Mouse (Mus musculus): ENCODE measurements around the gene Rab11fip3. TPM values are rescaled to one million over a fixed set of nuclear protein-coding genes. Genes with fewer than 3 reads are reported as not detected.

Rab11fip3 gene
- polyA plus RNA-seq, 1 experiment, result 82.9 TPM

DNA sequence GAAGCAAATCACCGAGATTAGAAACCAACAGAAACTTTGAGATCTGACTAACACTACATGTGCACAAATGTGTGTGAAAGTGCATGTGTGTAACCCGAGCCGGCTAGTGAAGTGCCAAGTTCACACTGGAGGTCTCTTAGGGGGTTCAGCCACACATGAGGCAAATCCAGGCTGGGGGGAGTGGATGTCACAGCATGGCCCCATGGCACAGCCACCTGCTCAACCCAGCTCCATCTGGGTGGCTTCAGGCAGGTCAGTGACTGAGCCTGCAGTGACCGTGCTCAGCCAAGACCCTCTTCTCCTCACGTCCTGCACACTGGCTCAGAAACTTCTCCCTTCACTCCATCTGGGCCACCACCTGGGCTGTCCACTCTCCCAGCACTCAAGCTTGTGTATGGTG, 119.4 kb downstream of the Rab11fip3 start:
- H3K27ac ChIP-seq (ENCODE audit: insufficient read depth, low read length), result peak overlapping the region; percentile 15
- peak overlapping the region; percentile 44 for H3K4me3 ChIP-seq (replicated peaks; ENCODE audit: insufficient read depth, low read depth, low read length)
- no peak for TF ChIP-seq CTCF (IDR thresholded peaks at IDR 0.05; ENCODE audit: borderline replicate concordance, insufficient read depth, low read depth, low read length)
- no peak for TF ChIP-seq POLR2A (IDR thresholded peaks at IDR 0.05; ENCODE audit: borderline replicate concordance, insufficient read depth, low read length)
- WGBS, result 17% methylated on average over 5 of the region's 5 CpGs
- peaks cover 34% of the 10 kb centered on the region for H3K4me1 ChIP-seq (ENCODE audit: control insufficient read depth, insufficient read depth, low read length)
- H3K27me3 ChIP-seq (ENCODE audit: control insufficient read depth, insufficient read depth, low read length), result no peaks in the 10 kb centered on the region
- DNase-seq, result no peak

GRCm38 (mm10) chr17:25948051-25948450, 121.3 kb downstream of the Rab11fip3 start:
- DNase-seq, result no peak
- TF ChIP-seq CTCF (IDR thresholded peaks at IDR 0.05; ENCODE audit: borderline replicate concordance, insufficient read depth, low read depth, low read length) (no peak), POLR2A (IDR thresholded peaks at IDR 0.05; ENCODE audit: borderline replicate concordance, insufficient read depth, low read length) (no peak)
- Histone ChIP-seq H3K4me3 (replicated peaks; ENCODE audit: insufficient read depth, low read depth, low read length) (no peak overlapping the region), H3K27me3 (ENCODE audit: control insufficient read depth, insufficient read depth, low read length) (no peaks in the 10 kb centered on the region), H3K27ac (ENCODE audit: insufficient read depth, low read length) (no peak overlapping the region), H3K4me1 (ENCODE audit: control insufficient read depth, insufficient read depth, low read length) (peaks cover 21% of the 10 kb centered on the region)
- 17% methylated on average over 8 of the region's 8 CpGs for WGBS

DNA sequence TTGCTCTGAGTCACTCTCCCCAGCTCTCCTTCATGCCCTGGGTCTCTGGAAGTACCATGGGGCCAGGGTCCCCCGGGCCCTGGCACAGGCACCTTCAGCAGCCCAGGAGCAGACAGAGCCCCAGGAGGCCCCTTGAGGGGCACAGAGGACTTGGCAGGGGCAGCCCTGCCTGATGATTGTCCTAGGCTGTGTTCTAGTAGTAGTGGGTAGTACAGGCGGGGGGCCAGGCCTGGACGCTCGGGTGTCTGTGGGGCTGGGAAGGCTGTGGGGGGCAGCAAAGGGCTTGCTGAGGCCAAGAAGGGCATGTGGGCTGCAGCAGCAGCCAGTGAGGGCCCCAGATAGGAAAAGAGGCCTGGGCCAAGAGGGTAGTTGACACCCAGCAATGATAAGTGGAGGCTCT, 121.8 kb downstream of the Rab11fip3 start:
- 52% methylated on average over 4 of the region's 4 CpGs for WGBS
- H3K4me1 ChIP-seq (ENCODE audit: control insufficient read depth, insufficient read depth, low read length), result peaks cover 17% of the 10 kb centered on the region
- no peak overlapping the region for H3K4me3 ChIP-seq (replicated peaks; ENCODE audit: insufficient read depth, low read depth, low read length)
- no peak for DNase-seq
- H3K27ac ChIP-seq (ENCODE audit: insufficient read depth, low read length), result no peak overlapping the region
- TF ChIP-seq CTCF (IDR thresholded peaks at IDR 0.05; ENCODE audit: borderline replicate concordance, insufficient read depth, low read depth, low read length) (no peak), POLR2A (IDR thresholded peaks at IDR 0.05; ENCODE audit: borderline replicate concordance, insufficient read depth, low read length) (no peak)
- H3K27me3 ChIP-seq (ENCODE audit: control insufficient read depth, insufficient read depth, low read length), result no peaks in the 10 kb centered on the region

DNA sequence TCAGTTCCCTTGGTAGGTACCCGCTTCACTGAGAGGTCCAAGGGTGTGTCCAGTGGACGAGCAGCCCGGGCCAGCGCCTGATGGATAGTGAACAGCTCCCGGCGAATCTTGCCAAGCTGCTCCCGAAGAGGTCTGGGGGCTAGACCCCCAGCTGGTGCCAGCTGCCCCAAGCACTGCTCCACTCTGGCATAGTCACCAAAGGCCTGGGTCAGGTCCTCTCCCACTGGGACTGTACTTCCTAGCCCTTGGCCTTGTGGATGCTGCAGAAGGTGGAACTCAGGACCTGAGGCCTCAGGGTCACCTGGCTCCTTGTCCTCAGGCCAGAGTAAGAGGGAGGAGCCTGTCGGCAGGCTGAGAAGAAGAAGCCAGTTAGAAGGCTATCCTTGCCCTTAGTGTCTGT, 122.5 kb downstream of the Rab11fip3 start:
- DNase-seq, result no peak
- no peaks in the 10 kb centered on the region for H3K27me3 ChIP-seq (ENCODE audit: control insufficient read depth, insufficient read depth, low read length)
- H3K4me3 ChIP-seq (replicated peaks; ENCODE audit: insufficient read depth, low read depth, low read length), result no peak overlapping the region
- TF ChIP-seq CTCF (IDR thresholded peaks at IDR 0.05; ENCODE audit: borderline replicate concordance, insufficient read depth, low read depth, low read length), result no peak
- H3K27ac ChIP-seq (ENCODE audit: insufficient read depth, low read length), result no peak overlapping the region
- H3K4me1 ChIP-seq (ENCODE audit: control insufficient read depth, insufficient read depth, low read length), result peaks cover 12% of the 10 kb centered on the region
- WGBS, result 60% methylated on average over 8 of the region's 8 CpGs

- Histone ChIP-seq H3K27ac (ENCODE audit: insufficient read depth, low read length) (no peak overlapping the region), H3K4me1 (ENCODE audit: control insufficient read depth, insufficient read depth, low read length) (peaks cover 12% of the 10 kb centered on the region), H3K4me3 (replicated peaks; ENCODE audit: insufficient read depth, low read depth, low read length) (no peak overlapping the region), H3K27me3 (ENCODE audit: control insufficient read depth, insufficient read depth, low read length) (no peaks in the 10 kb centered on the region)
- TF ChIP-seq POLR2A (IDR thresholded peaks at IDR 0.05; ENCODE audit: borderline replicate concordance, insufficient read depth, low read length), result no peak
- TF ChIP-seq CTCF (IDR thresholded peaks at IDR 0.05; ENCODE audit: borderline replicate concordance, insufficient read depth, low read depth, low read length), result no peak
- WGBS, result 68% methylated on average over 7 of the region's 7 CpGs
- no peak for DNase-seq
Measured at GRCm38 (mm10) chr17:25946349-25946748, 123.0 kb downstream of the Rab11fip3 start.

DNA sequence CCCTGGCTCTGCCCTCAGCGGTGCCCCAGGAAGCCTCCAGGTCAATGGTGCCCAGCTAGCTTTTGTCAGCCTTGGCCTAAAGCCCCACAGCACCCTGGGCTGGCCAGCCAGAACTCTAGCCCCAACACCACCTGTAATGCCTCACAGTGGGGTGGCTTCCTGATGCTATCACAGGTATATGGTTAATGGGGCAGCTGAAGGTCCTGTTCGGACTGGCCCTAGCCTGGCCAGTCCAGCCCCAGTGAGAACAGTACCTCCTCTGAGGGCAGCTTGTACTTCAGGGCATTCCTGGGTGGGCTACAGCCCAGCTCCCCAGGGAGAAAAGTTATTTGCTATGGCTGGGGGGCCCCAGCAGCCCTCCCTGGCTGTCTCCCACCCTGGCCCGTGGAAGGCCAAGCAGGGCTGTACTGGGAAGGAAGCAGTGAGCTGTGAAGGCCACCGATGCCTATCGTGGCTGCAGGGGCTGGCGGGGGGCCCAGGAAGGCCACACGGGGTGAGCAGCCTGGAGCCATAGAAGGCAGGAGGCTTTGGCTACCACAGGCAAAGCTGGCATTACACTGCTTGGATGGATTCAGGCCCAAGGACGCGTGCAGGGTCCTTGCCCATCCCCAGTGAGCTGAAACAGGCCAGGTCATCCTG, 123.7 kb downstream of the Rab11fip3 start:
- H3K4me1 ChIP-seq (ENCODE audit: control insufficient read depth, insufficient read depth, low read length), result peaks cover 12% of the 10 kb centered on the region
- H3K4me3 ChIP-seq (replicated peaks; ENCODE audit: insufficient read depth, low read depth, low read length), result no peak overlapping the region
- WGBS, result 24% methylated on average over 9 of the region's 9 CpGs
- H3K27me3 ChIP-seq (ENCODE audit: control insufficient read depth, insufficient read depth, low read length), result no peaks in the 10 kb centered on the region
- no peak for DNase-seq
- no peak overlapping the region for H3K27ac ChIP-seq (ENCODE audit: insufficient read depth, low read length)
- TF ChIP-seq CTCF (IDR thresholded peaks at IDR 0.05; ENCODE audit: borderline replicate concordance, insufficient read depth, low read depth, low read length) (no peak), POLR2A (IDR thresholded peaks at IDR 0.05; ENCODE audit: borderline replicate concordance, insufficient read depth, low read length) (no peak)

DNA sequence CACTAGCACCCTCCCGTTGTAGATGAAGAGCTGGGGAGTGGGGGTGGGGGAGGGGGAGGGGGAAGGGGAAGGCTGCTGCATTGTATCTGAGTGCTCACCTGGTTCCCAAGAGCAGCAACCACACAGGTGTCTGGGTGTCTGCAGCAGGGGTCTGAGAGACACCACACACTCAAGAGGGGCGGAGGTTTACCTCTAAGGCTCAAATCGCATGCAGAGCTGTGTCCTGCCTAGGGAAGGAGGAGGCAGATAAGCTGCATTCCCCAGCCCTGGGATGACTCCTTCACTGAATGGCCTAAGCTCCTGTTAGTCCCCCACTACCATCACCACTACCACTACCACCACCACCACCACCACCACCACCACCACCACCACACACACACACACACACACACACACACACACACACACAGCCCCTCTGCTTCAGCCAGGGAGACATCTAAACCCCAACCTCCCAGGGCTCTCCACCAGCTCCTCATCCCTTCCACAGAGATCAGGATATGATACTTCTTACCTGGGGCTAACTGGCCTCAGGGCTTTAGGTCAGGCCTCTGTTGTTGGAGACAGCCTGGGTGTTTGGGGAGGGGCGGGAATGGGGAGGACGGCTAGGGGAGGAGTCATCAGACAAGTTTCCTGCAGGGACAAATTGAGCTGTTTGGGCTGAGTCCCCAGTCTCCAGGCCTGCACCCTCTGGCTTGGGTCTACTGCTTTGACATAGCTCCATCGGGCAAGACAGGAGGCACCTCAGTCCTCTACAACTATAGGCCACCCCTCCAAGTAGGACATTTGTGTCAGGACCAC, 124.8 kb downstream of the Rab11fip3 start, which contains the start of the genes Pigq and Nhlrc4:
Gene Pigq (minus strand): TSS at position 571 of the 798 bp plus-strand sequence.
Gene Nhlrc4 (minus strand): TSS at position 596 of the 798 bp plus-strand sequence.
- no peaks in the 10 kb centered on the region for H3K27me3 ChIP-seq (ENCODE audit: control insufficient read depth, insufficient read depth, low read length)
- no peak for DNase-seq
- peaks cover 4% of the 10 kb centered on the region for H3K4me1 ChIP-seq (ENCODE audit: control insufficient read depth, insufficient read depth, low read length)
- TF ChIP-seq POLR2A (IDR thresholded peaks at IDR 0.05; ENCODE audit: borderline replicate concordance, insufficient read depth, low read length) (no peak), CTCF (IDR thresholded peaks at IDR 0.05; ENCODE audit: borderline replicate concordance, insufficient read depth, low read depth, low read length) (no peak)
- no peak within 1 kb of the TSS for H3K27ac ChIP-seq (ENCODE audit: insufficient read depth, low read length)
- H3K4me3 ChIP-seq (replicated peaks; ENCODE audit: insufficient read depth, low read depth, low read length), result no peak within 1 kb of the TSS
- 45% methylated on average over 6 of the region's 6 CpGs for WGBS

DNA sequence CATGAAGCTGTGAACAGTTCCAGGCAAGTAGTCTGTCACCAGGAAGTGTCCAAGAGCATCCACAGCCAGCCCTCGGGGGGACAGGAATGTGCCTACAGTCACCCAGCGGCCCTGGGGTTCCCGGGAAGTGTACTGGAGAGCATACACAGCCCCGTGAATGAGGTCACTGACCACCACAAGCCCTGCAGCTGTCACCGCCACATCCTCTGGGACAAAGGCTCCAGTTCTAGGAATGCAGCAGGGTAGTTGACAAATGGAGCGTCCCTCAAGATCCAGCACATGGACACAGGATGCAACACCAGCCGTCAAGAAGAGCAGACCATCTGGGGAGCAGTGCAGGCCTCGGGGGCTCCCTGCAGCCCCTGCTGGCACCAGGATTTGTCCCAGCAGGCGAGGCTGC, 125.6 kb downstream of the Rab11fip3 start:
- Histone ChIP-seq H3K27me3 (ENCODE audit: control insufficient read depth, insufficient read depth, low read length) (no peaks in the 10 kb centered on the region), H3K27ac (ENCODE audit: insufficient read depth, low read length) (no peak overlapping the region), H3K4me1 (ENCODE audit: control insufficient read depth, insufficient read depth, low read length) (peaks cover 4% of the 10 kb centered on the region), H3K4me3 (replicated peaks; ENCODE audit: insufficient read depth, low read depth, low read length) (no peak overlapping the region)
- WGBS, result 38% methylated on average over 9 of the region's 9 CpGs
- TF ChIP-seq POLR2A (IDR thresholded peaks at IDR 0.05; ENCODE audit: borderline replicate concordance, insufficient read depth, low read length) (no peak), CTCF (IDR thresholded peaks at IDR 0.05; ENCODE audit: borderline replicate concordance, insufficient read depth, low read depth, low read length) (no peak)
- no peak for DNase-seq
